Mouse (Mus musculus): ENCODE data around the gene Bicc1. TPM values are rescaled to one million over a fixed set of nuclear protein-coding genes. Genes with fewer than 3 reads are reported as not detected.

Bicc1 gene
- polyA plus RNA-seq, 1 experiment from 2014 or later = 9.4 TPM

DNA sequence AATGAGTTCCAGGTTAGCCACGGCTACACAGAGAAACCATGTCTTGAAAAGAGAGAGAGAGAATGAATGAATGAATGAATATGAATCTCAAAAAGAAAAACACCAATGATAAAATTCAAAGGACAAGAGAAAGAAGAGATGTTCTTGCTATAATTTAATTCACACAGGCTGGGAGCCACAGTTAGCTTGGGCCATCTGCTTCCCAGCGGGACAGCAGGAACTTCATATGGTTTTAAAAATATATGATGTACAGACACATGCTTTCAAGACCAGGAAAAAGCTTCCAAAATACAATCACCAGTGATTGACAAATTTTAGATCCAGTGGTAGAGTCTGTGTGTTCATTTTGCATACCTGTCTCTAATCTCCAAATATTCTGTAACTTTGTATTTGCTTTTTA, 9.0 kb downstream of the Bicc1 start:
- no peaks in the 10 kb centered on the region for H3K36me3 ChIP-seq (ENCODE audit: control insufficient read depth, insufficient read depth, low read length)
- 88% methylated on average over 2 of the region's 2 CpGs for WGBS
- ATAC-seq (ENCODE audit: low FRiP score) = no peak
- H3K4me3 ChIP-seq (ENCODE audit: low read depth, low read length) = no peak overlapping the region
- no peak for DNase-seq (ENCODE audit: low spot score)
- H3K9ac ChIP-seq (ENCODE audit: low read depth, low read length) = no peak overlapping the region
- no peaks in the 10 kb centered on the region for H3K27me3 ChIP-seq (ENCODE audit: control insufficient read depth, insufficient read depth, low read length)
- H3K4me1 ChIP-seq (replicated peaks; ENCODE audit: control insufficient read depth, insufficient read depth, low read length) = no peaks in the 10 kb centered on the region
- H3K27ac ChIP-seq (ENCODE audit: low read depth, low read length) = no peak overlapping the region
- no peaks in the 10 kb centered on the region for H3K9me3 ChIP-seq (ENCODE audit: control insufficient read depth, low read length)
- H3K4me2 ChIP-seq (replicated peaks; ENCODE audit: low read depth, low read length) = no peak overlapping the region

GRCm38 (mm10) chr10:71148951-71149603, 10.4 kb downstream of the Bicc1 start:
- no peak overlapping the region for H3K9ac ChIP-seq (ENCODE audit: low read depth, low read length)
- no peak for DNase-seq (ENCODE audit: low spot score)
- H3K27me3 ChIP-seq (ENCODE audit: control insufficient read depth, insufficient read depth, low read length) = no peaks in the 10 kb centered on the region
- H3K36me3 ChIP-seq (ENCODE audit: control insufficient read depth, insufficient read depth, low read length) = no peaks in the 10 kb centered on the region
- no peak for ATAC-seq (ENCODE audit: low FRiP score)
- H3K4me3 ChIP-seq (ENCODE audit: low read depth, low read length) = no peak overlapping the region
- H3K4me1 ChIP-seq (replicated peaks; ENCODE audit: control insufficient read depth, insufficient read depth, low read length) = no peaks in the 10 kb centered on the region
- WGBS = 87% methylated on average over 5 of the region's 5 CpGs
- no peak overlapping the region for H3K27ac ChIP-seq (ENCODE audit: low read depth, low read length)
- no peak overlapping the region for H3K4me2 ChIP-seq (replicated peaks; ENCODE audit: low read depth, low read length)
- H3K9me3 ChIP-seq (ENCODE audit: control insufficient read depth, low read length) = no peaks in the 10 kb centered on the region

GRCm38 (mm10) chr10:71148226-71148625, 11.3 kb downstream of the Bicc1 start:
- no peaks in the 10 kb centered on the region for H3K27me3 ChIP-seq (ENCODE audit: control insufficient read depth, insufficient read depth, low read length)
- no peaks in the 10 kb centered on the region for H3K9me3 ChIP-seq (ENCODE audit: control insufficient read depth, low read length)
- 92% methylated on average over 9 of the region's 9 CpGs for WGBS
- DNase-seq (ENCODE audit: low spot score) (no peak), ATAC-seq (ENCODE audit: low FRiP score) (no peak)
- no peaks in the 10 kb centered on the region for H3K36me3 ChIP-seq (ENCODE audit: control insufficient read depth, insufficient read depth, low read length)
- no peak overlapping the region for H3K9ac ChIP-seq (ENCODE audit: low read depth, low read length)
- H3K4me3 ChIP-seq (ENCODE audit: low read depth, low read length) = no peak overlapping the region
- no peak overlapping the region for H3K27ac ChIP-seq (ENCODE audit: low read depth, low read length)
- H3K4me2 ChIP-seq (replicated peaks; ENCODE audit: low read depth, low read length) = no peak overlapping the region
- H3K4me1 ChIP-seq (replicated peaks; ENCODE audit: control insufficient read depth, insufficient read depth, low read length) = no peaks in the 10 kb centered on the region

- H3K4me3 ChIP-seq (ENCODE audit: low read depth, low read length) = no peak overlapping the region
- H3K4me1 ChIP-seq (replicated peaks; ENCODE audit: control insufficient read depth, insufficient read depth, low read length) = no peaks in the 10 kb centered on the region
- H3K36me3 ChIP-seq (ENCODE audit: control insufficient read depth, insufficient read depth, low read length) = no peaks in the 10 kb centered on the region
- no peak overlapping the region for H3K9ac ChIP-seq (ENCODE audit: low read depth, low read length)
- DNase-seq (ENCODE audit: low spot score) (no peak), ATAC-seq (ENCODE audit: low FRiP score) (no peak)
- no peaks in the 10 kb centered on the region for H3K9me3 ChIP-seq (ENCODE audit: control insufficient read depth, low read length)
- H3K4me2 ChIP-seq (replicated peaks; ENCODE audit: low read depth, low read length) = no peak overlapping the region
- no peaks in the 10 kb centered on the region for H3K27me3 ChIP-seq (ENCODE audit: control insufficient read depth, insufficient read depth, low read length)
- WGBS = 89% methylated on average over 15 of the region's 15 CpGs
- H3K27ac ChIP-seq (ENCODE audit: low read depth, low read length) = no peak overlapping the region
Observed at GRCm38 (mm10) chr10:71146681-71147615, 12.6 kb downstream of the Bicc1 start.

DNA sequence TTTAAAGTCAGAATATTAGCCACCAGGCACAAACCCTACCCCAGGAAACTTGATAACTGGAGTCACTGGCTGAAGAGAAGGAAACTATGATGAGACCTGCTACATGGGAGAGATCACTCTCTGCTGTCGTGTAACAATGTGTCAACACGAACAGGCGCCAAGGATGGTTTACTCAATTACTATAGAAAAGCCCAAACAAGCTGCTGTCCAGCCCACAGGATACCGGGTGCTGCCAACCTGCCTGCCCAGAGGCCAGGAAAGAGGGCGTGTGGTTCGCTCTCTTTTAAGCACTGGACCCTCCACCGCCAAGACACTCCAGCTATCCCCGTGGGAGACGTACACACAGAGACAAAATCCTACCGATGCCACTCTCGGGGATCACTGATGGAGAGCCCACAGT, 13.7 kb downstream of the Bicc1 start:
- Histone ChIP-seq H3K9me3 (ENCODE audit: control insufficient read depth, low read length) (no peaks in the 10 kb centered on the region), H3K4me3 (ENCODE audit: low read depth, low read length) (no peak overlapping the region), H3K36me3 (ENCODE audit: control insufficient read depth, insufficient read depth, low read length) (no peaks in the 10 kb centered on the region), H3K27me3 (ENCODE audit: control insufficient read depth, insufficient read depth, low read length) (no peaks in the 10 kb centered on the region), H3K4me2 (replicated peaks; ENCODE audit: low read depth, low read length) (no peak overlapping the region), H3K4me1 (replicated peaks; ENCODE audit: control insufficient read depth, insufficient read depth, low read length) (no peaks in the 10 kb centered on the region), H3K27ac (ENCODE audit: low read depth, low read length) (no peak overlapping the region), H3K9ac (ENCODE audit: low read depth, low read length) (no peak overlapping the region)
- 70% methylated on average over 11 of the region's 11 CpGs for WGBS
- no peak for ATAC-seq (ENCODE audit: low FRiP score)
- no peak for DNase-seq (ENCODE audit: low spot score)

- ATAC-seq (ENCODE audit: low FRiP score) (no peak), DNase-seq (ENCODE audit: low spot score) (no peak)
- H3K9me3 ChIP-seq (ENCODE audit: control insufficient read depth, low read length) = no peaks in the 10 kb centered on the region
- no peaks in the 10 kb centered on the region for H3K36me3 ChIP-seq (ENCODE audit: control insufficient read depth, insufficient read depth, low read length)
- H3K9ac ChIP-seq (ENCODE audit: low read depth, low read length) = no peak overlapping the region
- 90% methylated on average over 4 of the region's 4 CpGs for WGBS
- no peak overlapping the region for H3K27ac ChIP-seq (ENCODE audit: low read depth, low read length)
- no peak overlapping the region for H3K4me2 ChIP-seq (replicated peaks; ENCODE audit: low read depth, low read length)
- H3K27me3 ChIP-seq (ENCODE audit: control insufficient read depth, insufficient read depth, low read length) = no peaks in the 10 kb centered on the region
- H3K4me1 ChIP-seq (replicated peaks; ENCODE audit: control insufficient read depth, insufficient read depth, low read length) = no peaks in the 10 kb centered on the region
- H3K4me3 ChIP-seq (ENCODE audit: low read depth, low read length) = no peak overlapping the region
Observed at GRCm38 (mm10) chr10:71144191-71144590, 15.3 kb downstream of the Bicc1 start.

GRCm38 (mm10) chr10:71142568-71142967, 16.9 kb downstream of the Bicc1 start:
- no peak for DNase-seq (ENCODE audit: low spot score)
- no peak for ATAC-seq (ENCODE audit: low FRiP score)

DNA sequence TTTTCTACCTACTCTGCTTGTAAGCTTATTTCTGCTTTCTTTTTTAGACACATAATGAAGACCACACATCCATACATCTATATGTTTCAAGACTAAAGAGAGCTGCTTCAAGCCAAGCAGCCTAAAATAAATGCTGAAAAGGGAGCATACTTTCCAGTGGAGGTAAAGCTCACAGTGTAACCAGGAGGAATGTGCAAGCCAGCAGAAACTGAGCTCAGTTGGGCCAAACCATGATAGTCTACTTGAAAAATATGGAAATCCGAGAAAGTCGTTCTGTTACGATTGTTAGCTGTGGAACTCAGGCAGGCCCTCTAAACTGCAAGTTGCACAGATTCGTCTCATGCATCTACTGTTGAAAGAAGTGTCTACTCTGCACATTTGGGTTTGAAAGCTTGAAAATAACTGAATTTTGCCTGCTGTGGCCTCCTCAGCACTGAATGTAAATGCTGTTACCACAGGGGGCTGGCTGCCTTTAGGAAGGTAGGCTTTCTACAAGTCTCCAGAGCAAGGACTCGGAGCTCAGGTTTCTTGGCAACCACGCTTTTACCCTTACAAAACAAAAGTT, 19.1 kb downstream of the Bicc1 start:
- DNase-seq (ENCODE audit: low spot score) (no peak), ATAC-seq (ENCODE audit: low FRiP score) (no peak)
- Histone ChIP-seq H3K9me3 (ENCODE audit: control insufficient read depth, low read length) (no peaks in the 10 kb centered on the region), H3K4me1 (replicated peaks; ENCODE audit: control insufficient read depth, insufficient read depth, low read length) (0 out of 2 replicates have a peak, but pooled peaks cover 2% of the 10 kb centered on the region), H3K27me3 (ENCODE audit: control insufficient read depth, insufficient read depth, low read length) (no peaks in the 10 kb centered on the region), H3K36me3 (ENCODE audit: control insufficient read depth, insufficient read depth, low read length) (no peaks in the 10 kb centered on the region), H3K4me3 (ENCODE audit: low read depth, low read length) (no peak overlapping the region), H3K9ac (ENCODE audit: low read depth, low read length) (no peak overlapping the region), H3K27ac (ENCODE audit: low read depth, low read length) (no peak overlapping the region), H3K4me2 (replicated peaks; ENCODE audit: low read depth, low read length) (no peak overlapping the region)
- WGBS = 67% methylated on average over 6 of the region's 6 CpGs

More at GRCm38 (mm10) chr10:71142568-71142967, 16.9 kb downstream of the Bicc1 start:
- WGBS = 91% methylated on average over 2 of the region's 2 CpGs
- no peaks in the 10 kb centered on the region for H3K27me3 ChIP-seq (ENCODE audit: control insufficient read depth, insufficient read depth, low read length)
- H3K4me1 ChIP-seq (replicated peaks; ENCODE audit: control insufficient read depth, insufficient read depth, low read length) = 0 out of 2 replicates have a peak, but pooled peaks cover 2% of the 10 kb centered on the region
- H3K9me3 ChIP-seq (ENCODE audit: control insufficient read depth, low read length) = no peaks in the 10 kb centered on the region
- no peak overlapping the region for H3K27ac ChIP-seq (ENCODE audit: low read depth, low read length)
- no peaks in the 10 kb centered on the region for H3K36me3 ChIP-seq (ENCODE audit: control insufficient read depth, insufficient read depth, low read length)
- H3K9ac ChIP-seq (ENCODE audit: low read depth, low read length) = no peak overlapping the region
- no peak overlapping the region for H3K4me2 ChIP-seq (replicated peaks; ENCODE audit: low read depth, low read length)
- no peak overlapping the region for H3K4me3 ChIP-seq (ENCODE audit: low read depth, low read length)

Measured in hindbrain, embryonic 11.5 days (tissue).